Mouse (Mus musculus) spleen, adult 18-20 months (tissue): ENCODE data around the gene Spata31d1b.
"Not testable (repeated sequence)": the region's sequence is repeated elsewhere in the genome, so short reads cannot be mapped to it uniquely, and the experiment has no call there.

Source experiments
- DNase-seq, 2 experiments: peaks; one replicate each; pipeline ENCODE4 v3.0.0; 2022; ENCODE audit warnings: mixed read lengths in 2 of 2

Spata31d1b gene

DNA sequence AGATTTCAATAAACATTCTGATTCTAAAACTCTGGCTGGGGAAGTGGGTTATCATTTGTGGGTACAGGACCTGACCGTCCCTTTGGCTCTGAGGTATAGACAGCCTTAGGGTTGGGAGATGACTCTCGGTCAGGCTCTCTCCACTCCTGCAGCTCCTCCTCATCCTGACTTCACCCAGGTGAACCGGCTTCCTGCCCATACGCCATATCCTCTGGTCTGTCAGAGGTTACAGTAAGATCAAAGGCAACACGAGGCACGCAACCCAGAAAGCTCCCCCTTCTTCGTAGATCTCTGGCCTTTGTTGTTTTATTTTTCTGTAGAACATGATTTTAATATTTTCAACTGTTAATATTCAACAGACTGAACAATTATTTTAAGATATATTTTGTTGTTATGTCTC is 16.3 kb upstream of the Spata31d1b start:
- DNase-seq, result no peak

DNA sequence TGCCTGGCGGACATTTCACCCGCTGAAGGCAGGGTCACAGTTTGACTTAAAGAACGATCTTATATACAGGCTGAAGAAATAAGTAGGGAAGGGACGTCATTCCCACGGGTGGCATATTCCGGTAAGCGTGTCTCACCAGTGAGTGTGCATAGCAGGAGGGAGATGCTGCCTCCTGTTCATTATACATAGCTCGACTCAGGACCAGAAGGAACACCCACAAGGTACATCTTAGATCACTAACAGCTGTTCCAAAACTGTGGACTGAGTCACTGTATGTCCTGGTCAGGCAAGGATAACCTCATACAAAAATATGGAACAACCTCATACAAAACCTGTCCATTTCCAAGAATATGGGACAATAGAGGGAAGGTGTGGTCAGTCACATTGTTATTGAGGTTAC is 13.0 kb upstream of the Spata31d1b start:
- no peak for DNase-seq

DNA sequence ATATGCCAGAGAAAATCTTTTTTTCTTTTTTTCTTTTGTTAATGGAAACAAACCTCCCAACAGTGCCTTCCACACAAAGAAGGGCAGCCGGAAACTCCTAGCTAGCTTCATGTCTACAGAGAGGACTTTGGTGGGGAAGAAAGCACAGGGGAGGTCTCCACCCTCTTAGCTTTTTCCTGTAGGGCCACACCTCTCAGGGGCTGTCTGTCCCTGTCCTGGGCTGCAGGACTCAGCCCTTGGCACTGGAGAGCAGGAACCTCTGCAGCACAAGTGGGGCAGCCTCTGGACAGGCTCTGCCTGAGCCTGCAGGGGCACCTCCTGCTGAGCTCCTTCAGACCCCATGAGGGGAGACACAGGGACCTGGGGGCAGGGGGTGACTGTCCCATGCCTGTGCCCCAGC is 11.9 kb upstream of the Spata31d1b start:
- DNase-seq, result not testable (repeated sequence)

DNA sequence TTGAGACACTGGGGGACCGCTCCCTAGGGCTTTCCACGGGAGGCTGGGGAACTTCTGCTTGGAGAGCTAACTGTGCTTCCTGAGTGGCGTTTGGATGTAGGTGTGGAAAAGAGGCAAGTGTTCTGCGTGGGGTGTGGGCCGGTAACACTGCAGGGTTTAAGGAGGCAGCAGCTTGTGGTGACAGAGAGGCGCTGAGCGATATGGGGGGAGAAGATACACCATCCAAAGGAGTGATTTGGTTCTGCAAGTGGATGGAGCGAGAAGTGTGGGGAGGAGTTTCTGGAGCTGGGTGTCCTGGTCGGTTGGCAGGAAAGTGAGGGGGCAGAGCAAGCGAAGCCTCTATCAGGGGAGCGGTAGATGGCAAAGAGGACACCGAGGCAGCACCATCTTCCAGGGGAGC is 8.6 kb upstream of the Spata31d1b start:
- DNase-seq, result no peak

DNA sequence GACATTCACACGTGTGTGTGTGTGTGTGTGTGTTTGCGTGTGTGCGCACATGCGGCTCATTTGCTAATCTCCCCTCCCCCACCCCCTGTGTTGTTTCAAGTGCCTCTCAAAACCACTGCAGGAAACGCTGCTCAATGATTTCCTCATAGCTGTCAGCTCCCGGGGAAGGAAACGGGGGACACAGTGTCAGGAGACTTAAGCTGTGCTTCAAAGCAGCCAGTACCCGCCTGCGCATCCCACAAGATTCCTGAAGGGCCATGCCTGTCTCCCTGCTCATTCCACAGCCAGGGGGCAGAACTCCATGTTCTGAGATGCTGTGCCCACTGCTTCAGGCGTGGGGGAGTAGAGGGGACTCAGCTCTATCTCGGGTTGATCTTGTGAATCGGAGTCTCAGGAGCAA is 7.5 kb upstream of the Spata31d1b start:
- no peak for DNase-seq

DNA sequence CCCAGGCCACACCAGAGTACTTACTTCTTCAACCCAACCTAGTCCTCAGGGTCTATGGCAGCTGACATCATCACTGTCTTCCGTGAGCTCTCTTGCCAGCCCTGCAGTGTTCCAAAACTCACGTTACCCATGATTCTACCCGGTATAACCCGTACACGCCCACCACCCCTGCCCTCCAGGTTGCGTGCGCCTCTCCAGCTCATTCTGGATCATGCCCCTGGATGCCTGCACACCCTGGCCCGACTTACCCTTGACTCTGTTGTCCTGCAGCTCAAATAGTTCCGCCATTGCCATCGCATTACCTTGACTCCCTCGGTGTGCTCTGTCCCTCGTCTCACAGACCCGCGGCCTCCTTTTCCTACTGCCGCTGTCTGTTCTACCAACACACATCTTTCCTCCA is 1.9 kb upstream of the Spata31d1b start, which contains the start of gene Spata31d1a:
Spata31d1a (minus strand) TSS at position 101 of the 400 bp plus-strand sequence.
- no peak for DNase-seq

DNA sequence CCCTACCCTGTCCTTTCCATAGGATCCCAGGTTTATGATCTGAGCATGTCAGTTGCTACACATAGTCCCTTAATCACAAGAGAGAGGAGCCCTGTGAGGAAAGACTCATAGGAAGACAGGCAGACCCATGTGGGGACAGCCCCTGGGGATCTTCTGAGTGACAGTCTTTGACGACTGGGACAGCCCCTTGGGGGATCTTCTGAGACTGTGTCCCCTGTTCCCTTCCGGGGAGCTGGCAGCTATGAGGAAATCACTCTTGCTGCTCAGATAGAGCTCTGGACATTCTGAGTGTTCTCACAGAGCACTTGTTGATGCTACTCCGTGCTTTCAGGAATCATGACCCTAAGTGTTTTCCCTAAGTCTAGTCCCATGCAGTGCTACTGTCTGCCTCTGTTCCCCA is 1.6 kb downstream of the Spata31d1b start:
- no peak for DNase-seq

DNA sequence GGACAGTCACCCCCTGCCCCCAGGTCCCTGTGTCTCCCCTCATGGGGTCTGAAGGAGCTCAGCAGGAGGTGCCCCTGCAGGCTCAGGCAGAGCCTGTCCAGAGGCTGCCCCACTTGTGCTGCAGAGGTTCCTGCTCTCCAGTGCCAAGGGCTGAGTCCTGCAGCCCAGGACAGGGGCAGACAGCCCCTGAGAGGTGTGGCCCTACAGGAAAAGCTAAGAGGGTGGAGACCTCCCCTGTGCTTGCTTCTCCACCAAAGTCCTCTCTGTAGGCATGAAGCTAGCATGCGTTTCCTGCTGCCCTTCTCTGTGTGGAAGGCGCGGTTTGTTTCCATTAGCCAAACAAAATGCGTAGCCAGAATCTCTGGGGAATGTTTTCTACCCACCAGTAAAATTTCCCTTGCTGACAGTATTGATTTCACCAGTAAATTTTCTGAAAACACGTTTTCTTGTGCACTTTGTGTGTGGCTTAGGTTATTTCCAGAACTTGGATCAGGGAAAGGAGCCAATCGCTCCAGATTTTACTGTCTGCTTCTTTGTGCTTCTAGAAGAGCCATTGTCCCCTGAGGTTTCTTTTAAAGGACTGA is 6.9 kb downstream of the Spata31d1b start:
- DNase-seq, result not testable (repeated sequence)

DNA sequence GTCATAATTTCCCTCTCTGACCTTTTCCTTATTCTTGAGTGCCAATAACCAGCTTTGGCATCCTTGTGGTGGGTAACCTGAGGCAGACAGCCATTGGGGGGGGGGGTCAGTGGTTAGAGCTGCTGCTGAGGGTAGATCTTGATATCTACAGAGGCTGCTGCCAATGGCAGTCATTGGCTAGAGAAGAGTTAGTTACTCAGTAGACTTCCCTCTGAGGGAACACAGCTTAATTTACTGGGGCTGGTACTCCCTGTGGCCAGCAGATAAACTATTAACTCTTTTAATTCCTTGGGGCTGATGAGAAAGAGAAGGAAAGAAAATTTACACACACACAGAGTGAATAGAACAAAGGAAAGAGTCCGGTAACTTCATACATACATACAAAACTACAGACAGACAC is 7.4 kb downstream of the Spata31d1b start:
- DNase-seq, result no peak

DNA sequence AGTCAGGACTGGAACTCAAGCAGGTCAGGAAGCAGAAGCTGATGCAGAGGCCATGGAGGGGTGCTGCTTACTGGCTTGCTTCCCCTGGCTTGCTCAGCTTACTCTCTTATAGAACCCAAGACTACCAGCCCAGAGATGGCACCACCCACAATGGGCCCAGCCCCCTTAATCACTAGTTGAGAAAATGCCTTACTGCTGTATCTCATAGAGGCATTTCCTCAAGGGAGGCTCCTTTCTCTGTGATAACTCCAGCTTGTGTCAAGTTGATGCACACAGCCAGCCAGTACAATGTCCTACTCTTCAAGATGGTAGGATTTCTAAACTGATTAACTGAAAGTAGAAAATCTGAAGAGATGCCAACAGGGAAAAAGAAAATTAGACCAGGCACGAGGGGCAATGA is 10.0 kb downstream of the Spata31d1b start:
- not testable (repeated sequence) for DNase-seq

DNA sequence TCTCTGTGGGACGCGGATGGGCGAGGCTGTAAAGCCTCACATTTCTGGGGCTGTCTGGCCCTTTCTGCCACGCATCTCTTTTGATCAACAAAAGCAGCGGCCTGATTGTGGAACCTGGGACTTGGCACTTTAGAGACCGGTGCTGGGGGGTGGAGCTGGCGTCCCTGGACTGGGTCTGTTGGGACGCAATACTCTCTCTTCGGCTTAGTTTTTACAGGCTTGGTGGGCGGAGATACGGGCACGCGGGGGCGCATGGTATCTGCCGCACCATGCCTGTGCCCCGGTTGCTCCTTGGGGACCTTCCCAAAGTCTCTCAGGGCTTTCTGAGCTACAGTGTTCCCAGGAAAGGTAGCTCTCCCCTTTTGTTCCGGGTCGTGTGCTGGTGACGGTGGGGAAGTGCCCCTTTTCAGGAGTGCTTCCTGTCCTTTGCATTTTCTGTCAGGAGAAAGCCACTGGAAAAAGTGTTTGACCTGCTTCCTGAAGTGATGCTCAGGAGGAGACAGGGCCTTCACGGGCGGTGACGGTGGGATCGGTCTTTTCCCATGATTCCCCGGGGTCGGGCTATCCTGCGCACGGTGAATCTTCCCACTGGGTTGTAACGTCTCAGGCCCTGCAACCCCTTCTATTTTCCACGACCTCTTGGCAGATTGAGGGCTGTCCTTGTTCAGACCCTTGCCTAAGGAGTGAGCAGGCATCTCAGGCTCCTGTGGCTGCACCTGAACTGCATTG is 14.2 kb downstream of the Spata31d1b start:
- no peak for DNase-seq

DNA sequence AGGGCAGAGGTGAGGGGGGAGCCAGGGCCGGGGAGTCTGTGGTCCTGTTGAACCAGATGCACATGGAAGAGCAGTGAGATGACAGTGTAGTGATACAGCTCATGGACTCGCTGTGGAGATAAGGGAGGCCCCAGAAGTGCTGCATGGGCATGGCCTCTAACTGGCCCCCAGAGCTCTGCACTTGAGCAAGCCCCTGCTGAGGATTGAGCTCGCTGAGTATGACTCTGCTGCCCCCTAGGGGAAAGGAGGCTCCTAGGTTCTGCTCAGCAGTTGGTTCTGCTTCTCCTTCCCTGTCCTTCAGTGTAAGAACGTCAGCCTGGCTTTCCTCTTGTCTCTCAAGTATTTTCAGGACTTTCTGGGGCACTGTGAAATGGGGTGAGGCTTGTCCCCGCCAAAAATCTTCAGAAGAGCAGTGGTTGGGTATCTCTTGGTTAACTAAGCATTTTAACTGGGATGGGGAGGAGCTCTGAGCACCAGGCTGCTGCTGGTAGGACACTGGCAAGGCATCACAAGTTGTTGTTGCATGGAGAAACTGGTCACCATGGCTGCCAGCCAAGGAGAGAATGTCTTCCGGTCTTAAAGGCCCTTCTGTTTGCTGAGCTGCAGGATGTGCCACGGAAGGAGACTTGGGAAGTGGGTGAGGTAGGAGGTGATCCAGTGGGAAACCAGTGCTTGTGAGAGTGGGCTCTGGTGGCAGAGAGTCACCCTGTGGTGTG is 16.5 kb downstream of the Spata31d1b start:
- peak; percentile 53 to 76 for DNase-seq

DNA sequence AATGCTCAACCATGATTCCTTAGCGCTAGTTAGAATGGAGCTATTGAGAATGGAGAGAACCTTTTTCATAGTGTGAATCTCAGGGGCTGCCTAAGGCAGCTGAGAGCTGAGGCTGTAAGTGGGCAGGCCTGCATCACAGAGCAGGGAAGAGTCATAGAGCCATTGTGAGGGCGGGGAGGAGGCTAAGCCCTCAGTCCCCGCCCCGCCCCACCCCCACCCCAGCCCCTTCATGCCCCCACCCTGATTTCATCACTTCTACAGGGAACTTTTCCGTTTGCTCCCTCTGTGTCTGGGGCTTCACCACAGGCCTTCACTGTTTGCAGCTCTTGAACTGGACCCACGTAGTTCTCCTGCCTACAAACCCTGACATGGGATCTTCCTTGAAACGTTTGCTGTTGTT is 19.6 kb downstream of the Spata31d1b start, which contains the start of gene Spata31d1d:
Spata31d1d (minus strand) TSS at position 101 of the 400 bp plus-strand sequence.
- no peak for DNase-seq

DNA sequence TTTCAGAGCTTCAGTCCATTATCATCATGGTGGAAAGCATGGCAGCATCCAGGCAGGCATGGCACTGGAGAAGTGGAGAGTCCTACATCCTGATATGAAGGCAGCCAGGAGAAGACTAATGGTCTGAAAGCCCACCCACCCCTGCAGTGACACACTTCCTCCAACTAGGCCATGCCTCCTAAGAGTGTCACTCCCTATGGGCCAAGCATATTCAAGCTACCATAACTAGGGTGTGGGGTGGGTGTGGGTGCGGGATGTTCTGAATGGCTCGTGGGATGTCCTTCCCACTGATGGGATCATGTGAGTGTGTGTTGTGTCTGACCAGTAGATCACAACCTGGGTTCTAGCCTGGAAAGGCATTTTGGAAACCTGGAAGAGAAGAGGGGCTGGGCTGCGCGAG is 21.9 kb downstream of the Spata31d1b start:
- no peak for DNase-seq

DNA sequence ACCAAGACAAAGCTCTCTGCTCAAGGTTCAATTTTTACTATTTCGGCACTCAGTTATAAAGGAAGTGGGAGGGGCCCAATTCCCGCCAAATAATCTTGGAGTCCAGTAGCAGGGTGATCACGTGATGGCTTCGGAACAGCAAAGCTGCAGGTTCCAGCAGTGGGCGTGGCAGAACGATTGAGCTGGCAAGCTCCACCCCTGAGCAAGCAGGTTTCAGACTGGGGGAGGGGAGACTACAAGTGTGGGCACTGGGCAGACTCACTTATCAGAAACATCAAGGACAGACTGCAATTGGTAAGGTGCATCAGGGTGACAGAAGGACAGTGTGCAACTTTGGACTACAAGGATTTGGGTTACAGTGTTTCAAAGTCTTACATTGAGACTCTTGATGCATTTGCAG is 22.3 kb downstream of the Spata31d1b start:
- not testable (repeated sequence) for DNase-seq

DNA sequence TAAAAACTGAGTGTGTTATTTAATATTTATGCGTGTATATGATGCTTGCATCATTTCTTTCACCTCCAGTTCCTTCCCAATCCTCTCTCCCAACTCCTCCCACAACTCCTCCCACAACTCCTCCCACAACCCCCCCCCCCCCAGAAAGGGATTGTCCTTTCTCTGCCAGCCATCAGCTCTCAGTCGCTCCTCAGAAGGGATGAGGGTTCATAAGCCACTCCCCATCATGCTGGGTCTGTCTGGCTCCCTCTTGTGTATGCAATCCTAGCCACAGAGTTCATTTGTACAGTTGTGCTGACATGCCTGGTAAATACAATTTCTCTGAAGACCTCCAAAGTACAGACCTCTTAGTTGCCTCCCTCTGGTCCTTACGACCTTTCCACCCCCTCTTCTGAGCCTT is 23.1 kb downstream of the Spata31d1b start:
- DNase-seq, result no peak

DNA sequence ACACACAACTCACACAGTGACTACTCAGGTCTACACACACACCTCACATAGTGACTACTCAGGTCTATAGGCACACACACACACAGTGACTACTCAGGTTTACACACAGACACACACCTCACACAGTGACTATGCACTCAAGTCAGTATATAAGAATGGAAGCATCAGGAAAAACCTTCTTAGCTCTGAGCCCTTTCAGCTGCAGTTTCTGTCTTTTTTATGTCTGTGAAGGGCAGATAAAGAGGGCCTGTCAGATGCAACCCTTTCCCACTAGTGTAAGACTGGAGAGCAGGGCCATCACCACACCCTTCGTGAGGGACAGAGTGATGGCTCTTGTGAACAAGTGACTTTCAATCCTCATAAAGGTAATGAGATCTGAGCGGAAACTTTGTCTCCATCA is 26.4 kb downstream of the Spata31d1b start:
- DNase-seq, result no peak

DNA sequence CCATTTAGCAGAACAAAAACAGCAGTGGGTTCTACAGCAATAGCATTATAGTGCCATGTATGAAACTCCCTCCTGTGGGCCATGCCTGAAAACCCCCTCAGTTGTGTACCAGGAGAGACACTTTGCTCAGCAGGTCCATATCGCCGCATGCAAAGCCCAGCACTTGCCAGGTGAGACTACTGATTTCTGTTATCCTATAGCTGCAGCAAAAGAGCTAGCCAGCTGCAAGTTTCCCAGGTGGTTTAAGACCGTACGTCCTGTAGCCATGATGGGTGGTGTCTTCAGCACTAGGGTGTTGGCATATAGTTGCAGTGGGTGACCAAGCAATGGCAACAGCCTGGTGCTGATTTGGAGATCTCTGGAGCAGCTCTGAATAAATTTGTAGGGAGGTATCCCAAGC is 27.3 kb downstream of the Spata31d1b start:
- no peak for DNase-seq

DNA sequence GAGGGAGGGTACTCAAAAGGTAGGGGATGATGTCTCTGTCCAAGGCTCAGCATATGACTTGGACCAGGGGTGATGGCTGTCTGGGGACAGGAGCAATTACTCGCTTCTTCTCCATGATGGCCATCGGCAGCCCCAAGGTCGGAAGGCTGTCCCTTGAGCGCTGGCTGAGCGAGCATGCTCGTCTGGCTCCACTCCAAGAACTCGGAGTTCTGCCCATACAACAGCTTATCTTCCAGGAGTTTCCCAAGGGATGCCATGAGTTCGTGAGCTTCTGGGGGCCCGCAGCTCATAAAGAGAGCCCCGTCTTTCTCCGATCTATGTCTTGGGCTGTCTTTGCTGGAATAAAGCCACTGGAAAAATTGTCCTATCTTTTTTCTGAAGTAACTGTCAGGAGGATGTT is 29.0 kb downstream of the Spata31d1b start:
- DNase-seq, result no peak

DNA sequence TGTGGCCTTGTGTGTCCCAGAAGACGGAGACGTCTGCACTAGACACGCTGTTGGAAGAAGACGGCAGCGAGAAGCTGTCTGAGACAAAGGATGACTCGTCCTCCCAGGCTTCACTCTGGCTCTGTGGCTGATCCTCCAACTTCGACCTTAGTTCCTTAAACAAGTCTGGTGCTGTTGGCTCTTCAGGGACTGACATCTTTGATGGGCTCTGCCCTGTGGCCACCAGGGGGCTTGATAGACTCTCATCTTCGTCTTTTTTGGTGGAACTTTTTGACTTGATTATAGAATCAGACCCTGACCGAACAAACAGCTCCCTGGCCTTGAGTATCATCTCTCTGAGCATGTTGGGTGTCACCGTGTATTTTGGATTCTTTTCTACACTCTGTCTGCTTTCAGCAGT is 29.6 kb downstream of the Spata31d1b start:
- DNase-seq, result peak in 1 of 2 experiments; percentile 11

DNA sequence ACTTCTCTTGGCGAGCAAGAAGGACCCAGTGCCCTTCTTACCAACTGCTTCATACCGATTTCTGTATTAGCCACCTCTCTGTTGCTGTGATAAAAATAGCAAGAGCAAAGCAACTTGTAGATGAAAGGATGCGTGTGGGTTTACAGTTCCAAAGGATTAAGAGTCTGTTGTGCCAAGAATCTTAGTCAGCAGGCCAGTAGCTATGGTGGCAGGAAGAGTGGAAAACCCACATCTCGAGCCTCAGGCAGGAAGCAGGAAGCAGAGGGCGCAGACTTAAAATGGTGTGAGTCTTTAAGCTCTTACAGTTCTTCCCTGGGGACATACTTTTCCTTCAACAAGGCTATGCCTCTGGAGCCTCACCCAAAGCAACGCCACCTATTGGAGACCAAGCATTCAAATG is 33.4 kb downstream of the Spata31d1b start:
- DNase-seq, result no peak

DNA sequence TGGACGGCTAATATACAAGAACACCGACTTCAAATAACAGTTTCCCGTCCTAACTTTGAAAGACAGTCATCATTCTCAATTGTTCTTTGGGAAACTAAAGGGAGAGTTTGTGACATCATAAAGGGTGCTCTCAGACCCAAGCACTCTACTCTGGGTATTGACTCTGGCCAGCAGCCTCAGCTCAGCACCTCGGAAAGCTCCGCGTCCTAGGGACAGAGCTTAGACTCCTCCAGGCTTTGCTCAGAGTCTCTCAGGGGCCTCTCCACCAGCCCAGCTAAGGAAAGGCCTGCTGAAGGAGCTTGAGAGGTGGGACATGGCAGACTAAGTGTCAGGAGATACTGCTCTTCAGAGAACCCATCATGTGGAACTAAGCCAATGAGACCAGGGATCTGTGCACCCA is 34.1 kb downstream of the Spata31d1b start:
- DNase-seq, result no peak

DNA sequence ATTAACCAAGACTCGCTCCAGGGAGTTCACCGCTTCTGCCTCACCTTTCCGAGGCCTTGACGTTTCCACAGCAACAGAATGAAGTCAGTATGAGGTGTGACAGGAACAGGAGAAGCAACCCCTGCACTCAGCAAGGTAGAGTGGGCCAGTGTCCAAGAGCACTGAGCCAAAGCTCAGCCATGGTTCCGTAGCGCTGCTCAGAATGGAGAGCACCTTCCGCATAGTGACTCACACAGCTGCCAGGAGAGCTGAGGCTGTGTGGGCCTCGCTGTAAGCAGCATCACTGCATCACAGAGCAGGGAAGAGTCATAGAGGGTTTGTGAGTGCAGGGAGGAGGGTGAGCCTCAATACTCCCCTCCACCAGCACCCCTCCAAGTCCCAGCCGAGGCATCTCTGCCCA is 34.6 kb downstream of the Spata31d1b start, which contains the start of gene 1700014D04Rik:
1700014D04Rik (minus strand) TSS at position 42 of the 400 bp plus-strand sequence.
- DNase-seq, result no peak

DNA sequence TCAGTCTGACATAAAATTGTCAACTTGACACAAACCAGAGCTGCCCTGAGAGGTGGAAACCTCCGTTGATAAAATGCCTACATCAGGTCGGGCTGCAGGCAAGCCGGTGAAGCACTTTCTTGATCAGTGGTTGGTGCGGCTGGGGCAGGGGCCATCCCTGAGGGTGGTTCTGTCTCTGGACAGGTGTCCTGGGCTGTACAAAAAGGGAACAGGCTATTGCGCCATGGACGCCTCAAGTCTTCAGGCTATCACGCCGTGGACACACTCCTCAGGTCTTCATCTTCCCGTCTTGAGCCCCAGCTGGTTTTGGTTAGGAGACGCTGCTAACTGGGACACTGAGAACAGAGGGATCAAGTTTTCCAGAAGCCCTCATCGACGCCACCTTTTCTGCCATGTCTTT is 38.2 kb downstream of the Spata31d1b start:
- no peak for DNase-seq
